Mouse (Mus musculus): ENCODE results near the gene Fbxw10. TPM values are rescaled to one million over a fixed set of nuclear protein-coding genes. Genes with fewer than 3 reads are reported as not detected.

Fbxw10 gene
- polyA plus RNA-seq, 1 experiment from 2014 or later, result 0.50 TPM

- no peak for ATAC-seq
- no peaks in the 10 kb centered on the region for H3K9me3 ChIP-seq (replicated peaks; ENCODE audit: control insufficient read depth, low read length, poor library complexity, severe bottlenecking)
- H3K9ac ChIP-seq (ENCODE audit: low read depth, low read length), result no peak overlapping the region
- H3K4me2 ChIP-seq (ENCODE audit: low read length), result no peak overlapping the region
- no peaks in the 10 kb centered on the region for H3K27me3 ChIP-seq (ENCODE audit: control insufficient read depth, insufficient read depth, low read depth, low read length)
- no peak overlapping the region for H3K27ac ChIP-seq (ENCODE audit: low read length)
- 91% methylated on average over 4 of the region's 4 CpGs for WGBS
- no peaks in the 10 kb centered on the region for H3K4me1 ChIP-seq (ENCODE audit: control insufficient read depth, insufficient read depth, low read length)
- H3K4me3 ChIP-seq (ENCODE audit: low read depth, low read length), result no peak overlapping the region
- H3K36me3 ChIP-seq (ENCODE audit: control insufficient read depth, insufficient read depth, low read length), result no peaks in the 10 kb centered on the region
Measured at GRCm38 (mm10) chr11:62827135-62827534, 19.7 kb upstream of the Fbxw10 start.

- H3K36me3 ChIP-seq (ENCODE audit: control insufficient read depth, insufficient read depth, low read length), result no peaks in the 10 kb centered on the region
- H3K4me1 ChIP-seq (ENCODE audit: control insufficient read depth, insufficient read depth, low read length), result no peaks in the 10 kb centered on the region
- no peaks in the 10 kb centered on the region for H3K27me3 ChIP-seq (ENCODE audit: control insufficient read depth, insufficient read depth, low read depth, low read length)
- no peaks in the 10 kb centered on the region for H3K9me3 ChIP-seq (replicated peaks; ENCODE audit: control insufficient read depth, low read length, poor library complexity, severe bottlenecking)
- H3K4me2 ChIP-seq (ENCODE audit: low read length), result no peak overlapping the region
- WGBS, result 87% methylated on average over 3 of the region's 3 CpGs
- H3K4me3 ChIP-seq (ENCODE audit: low read depth, low read length), result no peak overlapping the region
- ATAC-seq, result no peak
- H3K9ac ChIP-seq (ENCODE audit: low read depth, low read length), result no peak overlapping the region
- no peak overlapping the region for H3K27ac ChIP-seq (ENCODE audit: low read length)
Measured at GRCm38 (mm10) chr11:62827911-62828310, 19.0 kb upstream of the Fbxw10 start.

- 96% methylated on average over 2 of the region's 2 CpGs for WGBS
- Histone ChIP-seq H3K4me1 (ENCODE audit: control insufficient read depth, insufficient read depth, low read length) (no peaks in the 10 kb centered on the region), H3K36me3 (ENCODE audit: control insufficient read depth, insufficient read depth, low read length) (no peaks in the 10 kb centered on the region), H3K27me3 (ENCODE audit: control insufficient read depth, insufficient read depth, low read depth, low read length) (no peaks in the 10 kb centered on the region), H3K9ac (ENCODE audit: low read depth, low read length) (no peak overlapping the region), H3K9me3 (replicated peaks; ENCODE audit: control insufficient read depth, low read length, poor library complexity, severe bottlenecking) (no peaks in the 10 kb centered on the region), H3K27ac (ENCODE audit: low read length) (no peak overlapping the region), H3K4me3 (ENCODE audit: low read depth, low read length) (no peak overlapping the region), H3K4me2 (ENCODE audit: low read length) (no peak overlapping the region)
- no peak for ATAC-seq
Measured at GRCm38 (mm10) chr11:62830387-62830786, 16.5 kb upstream of the Fbxw10 start.

- Histone ChIP-seq H3K4me1 (ENCODE audit: control insufficient read depth, insufficient read depth, low read length) (no peaks in the 10 kb centered on the region), H3K4me2 (ENCODE audit: low read length) (no peak overlapping the region), H3K36me3 (ENCODE audit: control insufficient read depth, insufficient read depth, low read length) (no peaks in the 10 kb centered on the region), H3K9me3 (replicated peaks; ENCODE audit: control insufficient read depth, low read length, poor library complexity, severe bottlenecking) (no peaks in the 10 kb centered on the region), H3K27me3 (ENCODE audit: control insufficient read depth, insufficient read depth, low read depth, low read length) (no peaks in the 10 kb centered on the region), H3K27ac (ENCODE audit: low read length) (no peak overlapping the region), H3K9ac (ENCODE audit: low read depth, low read length) (no peak overlapping the region), H3K4me3 (ENCODE audit: low read depth, low read length) (no peak overlapping the region)
- ATAC-seq, result no peak
Measured at GRCm38 (mm10) chr11:62831906-62832305, 15.0 kb upstream of the Fbxw10 start.

GRCm38 (mm10) chr11:62844562-62844961 lies 2.3 kb upstream of the Fbxw10 start:
- ATAC-seq, result no peak

DNA sequence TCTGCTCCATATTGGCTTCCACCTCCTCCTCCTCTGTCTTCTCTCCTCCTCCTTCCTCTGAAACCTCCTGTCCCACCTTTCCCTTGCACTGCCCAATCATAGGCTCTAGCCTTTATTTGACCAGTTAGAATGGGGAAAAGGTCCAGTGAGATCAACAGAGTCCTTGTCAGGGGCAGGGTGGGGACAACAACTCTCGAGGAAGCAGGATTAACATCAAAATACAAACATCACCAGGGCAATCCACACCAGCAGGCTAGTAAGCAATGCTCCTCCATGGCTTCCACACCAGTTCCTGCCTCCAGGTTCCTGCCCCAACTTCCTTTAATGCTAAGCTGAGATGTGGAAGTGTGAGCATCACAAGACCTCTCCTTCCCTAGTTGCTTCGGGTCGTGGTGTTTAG lies 1.1 kb upstream of the Fbxw10 start:
- Histone ChIP-seq H3K4me2 (ENCODE audit: low read length) (no peak overlapping the region), H3K27ac (ENCODE audit: low read length) (no peak overlapping the region), H3K9ac (ENCODE audit: low read depth, low read length) (no peak overlapping the region), H3K9me3 (replicated peaks; ENCODE audit: control insufficient read depth, low read length, poor library complexity, severe bottlenecking) (no peaks in the 10 kb centered on the region), H3K27me3 (ENCODE audit: control insufficient read depth, insufficient read depth, low read depth, low read length) (no peaks in the 10 kb centered on the region), H3K4me3 (ENCODE audit: low read depth, low read length) (no peak overlapping the region), H3K4me1 (ENCODE audit: control insufficient read depth, insufficient read depth, low read length) (peaks cover 3% of the 10 kb centered on the region; the same call in 1 of the 2 replicates), H3K36me3 (ENCODE audit: control insufficient read depth, insufficient read depth, low read length) (no peaks in the 10 kb centered on the region)
- ATAC-seq, result no peak
- 83% methylated on average over 3 of the region's 3 CpGs for WGBS

More at GRCm38 (mm10) chr11:62844562-62844961, 2.3 kb upstream of the Fbxw10 start:
- WGBS, result 93% methylated on average over 5 of the region's 5 CpGs
- no peaks in the 10 kb centered on the region for H3K36me3 ChIP-seq (ENCODE audit: control insufficient read depth, insufficient read depth, low read length)
- H3K9ac ChIP-seq (ENCODE audit: low read depth, low read length), result no peak overlapping the region
- peaks cover 3% of the 10 kb centered on the region; the same call in 1 of the 2 replicates for H3K4me1 ChIP-seq (ENCODE audit: control insufficient read depth, insufficient read depth, low read length)
- H3K27me3 ChIP-seq (ENCODE audit: control insufficient read depth, insufficient read depth, low read depth, low read length), result no peaks in the 10 kb centered on the region
- H3K9me3 ChIP-seq (replicated peaks; ENCODE audit: control insufficient read depth, low read length, poor library complexity, severe bottlenecking), result no peaks in the 10 kb centered on the region
- no peak overlapping the region for H3K4me2 ChIP-seq (ENCODE audit: low read length)
- no peak overlapping the region for H3K27ac ChIP-seq (ENCODE audit: low read length)
- H3K4me3 ChIP-seq (ENCODE audit: low read depth, low read length), result no peak overlapping the region

DNA sequence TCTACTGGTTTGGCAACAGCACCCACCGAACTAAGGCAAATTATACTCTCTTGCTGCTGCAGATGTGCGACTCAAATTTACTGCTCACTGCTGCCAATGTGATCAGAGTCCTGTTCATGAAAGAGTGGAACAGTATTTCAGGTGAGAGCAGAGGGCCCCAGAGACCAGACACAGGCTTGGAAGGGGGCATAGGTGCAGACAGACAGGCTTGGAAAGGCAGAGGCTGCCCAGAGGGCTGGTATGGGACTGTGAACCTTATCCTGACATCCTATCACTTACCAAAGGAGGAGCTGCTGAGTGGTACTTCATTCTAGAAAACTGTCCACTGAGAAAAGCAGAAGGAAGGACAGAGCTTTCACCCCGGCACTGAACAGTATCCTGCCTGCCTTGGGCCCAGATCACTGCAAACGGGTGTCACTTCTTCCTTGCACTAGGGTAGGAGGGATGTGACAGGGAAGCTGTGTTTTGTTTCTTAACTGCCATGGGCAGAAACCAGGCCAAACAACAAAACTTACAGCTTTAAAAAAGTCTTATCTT lies 854 bp downstream of the Fbxw10 start:
- no peak for ATAC-seq
- Histone ChIP-seq H3K36me3 (ENCODE audit: control insufficient read depth, insufficient read depth, low read length) (no peaks in the 10 kb centered on the region), H3K27me3 (ENCODE audit: control insufficient read depth, insufficient read depth, low read depth, low read length) (no peaks in the 10 kb centered on the region), H3K9ac (ENCODE audit: low read depth, low read length) (no peak overlapping the region), H3K27ac (ENCODE audit: low read length) (no peak overlapping the region), H3K4me3 (ENCODE audit: low read depth, low read length) (no peak overlapping the region), H3K9me3 (replicated peaks; ENCODE audit: control insufficient read depth, low read length, poor library complexity, severe bottlenecking) (no peaks in the 10 kb centered on the region), H3K4me2 (ENCODE audit: low read length) (no peak overlapping the region), H3K4me1 (ENCODE audit: control insufficient read depth, insufficient read depth, low read length) (peaks cover 3% of the 10 kb centered on the region; the same call in 1 of the 2 replicates)
- 62% methylated on average over 4 of the region's 4 CpGs for WGBS

DNA sequence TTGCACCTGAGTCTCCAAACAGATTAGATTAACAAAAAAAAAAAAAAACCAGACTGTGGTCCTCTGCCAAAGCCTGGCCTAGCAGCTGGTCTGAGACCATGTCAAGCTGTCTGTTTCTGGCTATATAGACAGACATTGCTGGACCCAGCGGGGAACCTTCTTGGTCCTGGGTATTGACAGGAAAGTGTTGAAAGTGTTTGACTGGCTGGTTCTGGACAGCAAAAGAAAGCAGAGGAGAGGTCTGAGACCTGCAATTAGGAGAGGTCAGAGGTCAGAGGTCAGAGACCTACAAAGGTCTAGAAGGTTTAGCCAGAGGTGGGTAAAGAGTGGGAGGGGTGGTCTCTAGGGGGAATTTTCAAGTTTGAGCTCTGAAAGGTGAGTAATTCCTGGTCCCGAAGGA lies 1.4 kb downstream of the Fbxw10 start:
- no peak overlapping the region for H3K4me3 ChIP-seq (ENCODE audit: low read depth, low read length)
- WGBS, result 56% methylated on average over 2 of the region's 2 CpGs
- peaks cover 3% of the 10 kb centered on the region; the same call in 1 of the 2 replicates for H3K4me1 ChIP-seq (ENCODE audit: control insufficient read depth, insufficient read depth, low read length)
- no peak overlapping the region for H3K27ac ChIP-seq (ENCODE audit: low read length)
- H3K9me3 ChIP-seq (replicated peaks; ENCODE audit: control insufficient read depth, low read length, poor library complexity, severe bottlenecking), result no peaks in the 10 kb centered on the region
- no peak overlapping the region for H3K9ac ChIP-seq (ENCODE audit: low read depth, low read length)
- no peaks in the 10 kb centered on the region for H3K36me3 ChIP-seq (ENCODE audit: control insufficient read depth, insufficient read depth, low read length)
- ATAC-seq, result no peak
- H3K4me2 ChIP-seq (ENCODE audit: low read length), result no peak overlapping the region
- no peaks in the 10 kb centered on the region for H3K27me3 ChIP-seq (ENCODE audit: control insufficient read depth, insufficient read depth, low read depth, low read length)

DNA sequence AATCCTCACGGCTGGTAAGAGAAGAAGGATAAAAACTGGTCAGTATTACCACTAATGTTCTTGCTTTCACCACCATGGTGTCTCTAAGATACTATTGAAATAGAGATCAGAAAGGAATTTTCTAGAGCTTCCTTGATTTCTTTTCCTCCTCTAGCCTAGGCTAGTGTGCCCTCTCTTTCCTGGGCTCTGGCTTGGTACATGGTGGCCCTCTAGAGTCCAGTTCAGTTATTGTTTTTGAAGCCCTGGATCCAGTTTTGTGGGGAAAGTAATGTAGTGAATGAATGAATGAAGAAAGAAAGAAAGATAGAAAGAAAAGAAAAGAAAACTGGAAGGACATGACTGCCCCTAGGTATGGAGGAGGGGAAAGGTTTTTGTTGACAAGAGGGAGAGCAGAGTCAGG lies 4.3 kb downstream of the Fbxw10 start:
- WGBS, result 89% methylated on average over 1 of the region's 1 CpGs
- no peak for ATAC-seq
- no peaks in the 10 kb centered on the region for H3K36me3 ChIP-seq (ENCODE audit: control insufficient read depth, insufficient read depth, low read length)
- no peak overlapping the region for H3K9ac ChIP-seq (ENCODE audit: low read depth, low read length)
- no peak overlapping the region for H3K4me2 ChIP-seq (ENCODE audit: low read length)
- no peak overlapping the region for H3K4me3 ChIP-seq (ENCODE audit: low read depth, low read length)
- H3K27me3 ChIP-seq (ENCODE audit: control insufficient read depth, insufficient read depth, low read depth, low read length), result no peaks in the 10 kb centered on the region
- H3K27ac ChIP-seq (ENCODE audit: low read length), result no peak overlapping the region
- H3K4me1 ChIP-seq (ENCODE audit: control insufficient read depth, insufficient read depth, low read length), result peaks cover 3% of the 10 kb centered on the region; the same call in 1 of the 2 replicates
- H3K9me3 ChIP-seq (replicated peaks; ENCODE audit: control insufficient read depth, low read length, poor library complexity, severe bottlenecking), result no peaks in the 10 kb centered on the region

Measured in midbrain, embryonic 16.5 days (tissue).